Mouse (Mus musculus) limb, embryonic 15.5 days (tissue): Measurements from ENCODE around the gene AC170998.1. TPM values are rescaled to one million over a fixed set of nuclear protein-coding genes. Genes with fewer than 3 reads are reported as not detected.

Experiments used
- ATAC-seq: fragments of 200-750 bp; cut with Nextera tagmentation; 2 replicates; pipeline ENCODE4 v1.8.0; 2017; ENCODE audit warnings: low read depth, moderate TSS enrichment; ENCODE audit not compliant: insufficient number of reproducible peaks, low FRiP score, low TSS enrichment
- H3K27ac ChIP-seq: fragments of 300-500 bp; sonication (generic); 2 replicates; pipeline ENCODE4 v1.5.1; 2015; ENCODE audit warnings: moderate library complexity, mild to moderate bottlenecking, inconsistent platforms
- H3K27me3 ChIP-seq: fragments of 300-500 bp; sonication (generic); 2 replicates; pipeline ENCODE4 v1.6.1; 2015; ENCODE audit warnings: inconsistent platforms
- H3K36me3 ChIP-seq: fragments of 300-500 bp; sonication (generic); 2 replicates; pipeline ENCODE4 v1.6.1; 2015; ENCODE audit warnings: inconsistent platforms
- H3K4me1 ChIP-seq: fragments of 300-500 bp; sonication (generic); 2 replicates; pipeline ENCODE4 v1.6.1; 2015; ENCODE audit warnings: inconsistent platforms
- H3K4me2 ChIP-seq: fragments of 300-500 bp; sonication (generic); 2 replicates; pipeline ENCODE4 v1.6.1; 2015; ENCODE audit warnings: mild to moderate bottlenecking, inconsistent platforms
- H3K4me3 ChIP-seq: fragments of 300-500 bp; sonication (generic); 2 replicates; pipeline ENCODE4 v1.5.1; 2015; ENCODE audit warnings: mild to moderate bottlenecking, inconsistent platforms
- H3K9ac ChIP-seq: fragments of 300-500 bp; sonication (generic); 2 replicates; pipeline ENCODE4 v1.6.1; 2015; ENCODE audit warnings: inconsistent platforms
- H3K9me3 ChIP-seq: fragments of 300-500 bp; sonication (generic); 2 replicates; pipeline ENCODE4 v1.6.1; 2016; ENCODE audit warnings: inconsistent platforms
- WGBS: fragments of 180-500 bp; shearing (Covaris S2); methylation state at CpG from one replicate; pipeline ENCODE4 v1.1.7; 2015; 5-methylcytosine and 5-hydroxymethylcytosine counted together
- polyA plus RNA-seq: library from polyadenylated mRNA; unstranded; fragments of >200 nt; fragmentation: Nextera tagmentation; extraction: Ambion mirVana; gene quantifications from 2 replicates; pipeline ENCODE4 v1.2.1, GENCODE M21; 2015

AC170998.1 gene
- polyA plus RNA-seq, 1 experiment from 2014 or later: 2.4 TPM

- WGBS: 62% methylated on average over 4 of the region's 4 CpGs
- Histone ChIP-seq H3K4me2 (no peak overlapping the region), H3K36me3 (no peaks in the 10 kb centered on the region), H3K4me3 (no peak overlapping the region), H3K9ac (no peak overlapping the region), H3K4me1 (peaks cover 47% of the 10 kb centered on the region), H3K27me3 (no peaks in the 10 kb centered on the region), H3K9me3 (no peaks in the 10 kb centered on the region), H3K27ac (no peak overlapping the region)
- no peak for ATAC-seq
These were observed 31.1 kb upstream of the AC170998.1 start for GRCm38 (mm10) chr17:28694832-28695231.

DNA sequence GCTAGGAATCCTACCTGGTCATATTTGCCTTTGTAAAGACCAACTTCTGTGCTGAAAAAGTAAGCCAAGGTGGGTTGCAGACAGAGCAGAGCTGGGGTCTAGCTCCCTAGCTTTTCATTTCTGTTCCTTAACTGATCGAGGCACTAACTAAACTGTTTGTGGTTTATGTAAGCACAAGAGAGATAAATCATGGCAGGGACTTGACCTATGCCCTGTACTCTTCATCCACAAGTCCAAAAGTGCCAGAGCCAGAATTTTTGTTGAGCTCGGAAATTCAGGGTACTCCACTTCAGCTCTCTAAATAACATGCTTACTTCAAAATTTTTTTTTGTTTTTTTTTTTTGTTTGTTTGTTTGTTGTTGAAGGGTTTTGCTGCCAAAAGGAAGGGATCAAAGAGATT is 29.2 kb upstream of the AC170998.1 start:
- no peak for ATAC-seq
- WGBS: 39% methylated on average over 2 of the region's 2 CpGs
- Histone ChIP-seq H3K27ac (no peak overlapping the region), H3K36me3 (no peaks in the 10 kb centered on the region), H3K9ac (no peak overlapping the region), H3K27me3 (no peaks in the 10 kb centered on the region), H3K4me3 (no peak overlapping the region), H3K4me2 (no peak overlapping the region), H3K4me1 (peaks cover 38% of the 10 kb centered on the region), H3K9me3 (no peaks in the 10 kb centered on the region)

DNA sequence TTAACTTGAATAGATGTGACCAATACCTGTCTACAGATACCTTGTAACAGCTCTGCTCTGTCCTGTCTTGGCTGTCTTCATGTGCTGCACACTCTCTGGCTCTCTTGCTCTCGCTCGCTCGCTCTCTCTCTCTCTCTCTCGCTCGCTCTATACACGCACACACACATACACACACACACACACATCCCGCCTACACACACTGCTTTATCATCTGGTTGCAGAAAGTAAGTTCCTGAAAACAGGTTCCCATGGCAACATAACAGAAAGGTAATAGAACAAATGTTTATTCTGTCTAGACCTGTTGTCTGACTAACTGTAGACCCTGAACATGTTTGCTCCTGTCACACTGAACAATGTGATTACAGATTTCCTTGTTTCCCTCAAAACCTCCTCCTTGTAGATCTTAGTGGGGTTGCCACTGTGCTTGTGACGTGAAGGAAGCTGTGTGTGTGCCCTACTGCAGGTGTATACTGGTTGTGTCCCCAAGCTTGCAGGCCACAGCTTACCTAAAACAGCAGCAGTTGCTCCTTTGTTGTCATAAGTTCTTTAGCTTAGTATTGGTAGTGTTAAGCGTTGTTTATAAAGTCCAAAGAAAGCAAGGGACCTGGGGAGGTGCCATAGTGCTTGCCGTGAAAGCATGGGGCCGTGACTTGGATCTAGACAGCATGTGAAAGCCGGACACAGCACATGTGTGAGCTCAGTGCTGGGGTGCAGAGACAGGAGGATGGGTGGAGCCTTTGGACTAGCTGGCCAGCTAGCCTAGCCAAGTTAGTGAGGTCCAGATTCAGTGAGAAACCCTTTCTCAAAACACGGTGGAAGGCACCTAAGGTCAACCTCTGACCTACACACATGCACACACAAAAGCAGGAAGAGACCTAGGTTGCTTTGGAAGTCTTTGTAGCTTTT is 28.3 kb upstream of the AC170998.1 start:
- 64% methylated on average over 13 of the region's 13 CpGs for WGBS
- H3K27ac ChIP-seq: 0 out of 2 replicates have a peak overlapping the region, but pooled peaks have one; percentile 5
- H3K4me1 ChIP-seq: peaks cover 40% of the 10 kb centered on the region
- H3K9ac ChIP-seq: no peak overlapping the region
- ATAC-seq: no peak
- H3K27me3 ChIP-seq: no peaks in the 10 kb centered on the region
- no peaks in the 10 kb centered on the region for H3K36me3 ChIP-seq
- H3K9me3 ChIP-seq: no peaks in the 10 kb centered on the region
- H3K4me2 ChIP-seq: no peak overlapping the region
- H3K4me3 ChIP-seq: no peak overlapping the region

DNA sequence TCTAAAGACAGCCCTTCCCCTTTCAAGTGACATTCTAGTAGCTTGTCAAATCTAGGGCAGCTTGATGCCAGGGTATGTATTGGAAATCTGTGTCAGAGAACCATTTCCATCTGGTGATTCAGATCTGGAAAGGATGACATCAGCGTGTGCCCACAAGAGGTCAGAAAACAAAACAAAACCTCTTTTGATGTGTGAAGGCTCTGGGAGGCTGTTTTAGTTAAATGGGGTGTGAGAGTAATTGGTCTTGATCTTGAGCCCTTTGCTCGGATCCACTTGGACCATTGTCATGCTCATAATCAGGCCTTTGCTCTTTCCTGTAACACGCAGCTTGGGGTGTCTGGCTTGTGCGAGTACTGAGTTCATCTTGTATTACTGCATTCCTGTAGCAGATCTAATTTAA is 27.6 kb upstream of the AC170998.1 start:
- ATAC-seq: no peak
- H3K4me1 ChIP-seq: peaks cover 35% of the 10 kb centered on the region
- H3K36me3 ChIP-seq: no peaks in the 10 kb centered on the region
- H3K4me3 ChIP-seq: no peak overlapping the region
- WGBS: 49% methylated on average over 4 of the region's 4 CpGs
- H3K27ac ChIP-seq: 0 out of 2 replicates have a peak overlapping the region, but pooled peaks have one; percentile 6
- H3K4me2 ChIP-seq: no peak overlapping the region
- no peak overlapping the region for H3K9ac ChIP-seq
- no peaks in the 10 kb centered on the region for H3K9me3 ChIP-seq
- no peaks in the 10 kb centered on the region for H3K27me3 ChIP-seq

DNA sequence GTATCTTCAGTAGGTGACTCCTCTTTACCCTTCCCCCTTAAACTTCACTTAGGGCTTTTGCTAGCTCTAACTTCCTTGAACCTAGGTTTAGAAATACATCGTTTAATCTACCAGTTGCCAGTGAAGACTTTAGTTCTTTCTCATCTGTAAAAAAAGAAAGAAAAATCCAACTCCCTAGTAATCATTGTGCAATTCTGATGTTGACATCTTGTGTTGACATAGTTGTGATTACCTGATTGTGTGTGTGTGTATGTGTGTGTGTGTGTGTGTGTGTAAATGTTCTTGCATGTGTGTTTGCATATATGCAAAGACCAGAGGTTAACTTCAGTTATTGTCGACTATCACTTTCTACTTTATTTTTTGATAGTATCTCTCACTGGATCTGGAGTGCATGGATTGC is 27.2 kb upstream of the AC170998.1 start:
- no peak overlapping the region for H3K9ac ChIP-seq
- H3K27ac ChIP-seq: 0 out of 2 replicates have a peak overlapping the region, but pooled peaks have one; percentile 6
- no peaks in the 10 kb centered on the region for H3K36me3 ChIP-seq
- H3K27me3 ChIP-seq: no peaks in the 10 kb centered on the region
- no peak for ATAC-seq
- peaks cover 31% of the 10 kb centered on the region for H3K4me1 ChIP-seq
- H3K4me2 ChIP-seq: no peak overlapping the region
- H3K9me3 ChIP-seq: no peaks in the 10 kb centered on the region
- WGBS: 79% methylated on average over 2 of the region's 2 CpGs
- H3K4me3 ChIP-seq: no peak overlapping the region

GRCm38 (mm10) chr17:28699789-28700188 is 26.1 kb upstream of the AC170998.1 start:
- Histone ChIP-seq H3K9ac (no peak overlapping the region), H3K9me3 (no peaks in the 10 kb centered on the region), H3K4me1 (peaks cover 27% of the 10 kb centered on the region), H3K36me3 (no peaks in the 10 kb centered on the region), H3K4me2 (no peak overlapping the region), H3K27me3 (no peaks in the 10 kb centered on the region), H3K27ac (no peak overlapping the region), H3K4me3 (no peak overlapping the region)
- WGBS: 73% methylated on average over 7 of the region's 7 CpGs
- no peak for ATAC-seq

DNA sequence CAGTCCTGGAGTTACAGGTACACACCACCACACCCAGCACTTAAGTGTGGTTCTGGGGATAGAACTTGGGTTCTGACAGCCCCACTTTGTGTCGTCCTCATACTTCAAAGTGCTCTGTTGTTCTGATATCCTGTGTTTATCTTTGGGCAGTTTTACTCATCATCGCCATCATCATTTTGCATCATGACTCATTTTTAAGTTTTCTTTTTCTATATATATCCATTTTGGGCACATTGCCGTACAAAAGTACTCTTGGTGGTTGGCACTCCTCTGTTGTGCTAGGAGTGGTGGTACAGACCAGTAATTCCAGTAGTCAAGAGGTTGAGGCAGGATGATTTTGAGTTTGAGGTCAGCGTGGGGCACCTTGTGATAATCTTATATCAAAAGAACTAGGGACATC is 24.7 kb upstream of the AC170998.1 start:
- H3K4me1 ChIP-seq: peaks cover 23% of the 10 kb centered on the region
- no peaks in the 10 kb centered on the region for H3K27me3 ChIP-seq
- no peak for ATAC-seq
- no peak overlapping the region for H3K9ac ChIP-seq
- H3K4me2 ChIP-seq: no peak overlapping the region
- H3K27ac ChIP-seq: no peak overlapping the region
- WGBS: 90% methylated on average over 4 of the region's 4 CpGs
- peaks cover 8% of the 10 kb centered on the region for H3K36me3 ChIP-seq
- H3K4me3 ChIP-seq: no peak overlapping the region
- H3K9me3 ChIP-seq: no peaks in the 10 kb centered on the region

DNA sequence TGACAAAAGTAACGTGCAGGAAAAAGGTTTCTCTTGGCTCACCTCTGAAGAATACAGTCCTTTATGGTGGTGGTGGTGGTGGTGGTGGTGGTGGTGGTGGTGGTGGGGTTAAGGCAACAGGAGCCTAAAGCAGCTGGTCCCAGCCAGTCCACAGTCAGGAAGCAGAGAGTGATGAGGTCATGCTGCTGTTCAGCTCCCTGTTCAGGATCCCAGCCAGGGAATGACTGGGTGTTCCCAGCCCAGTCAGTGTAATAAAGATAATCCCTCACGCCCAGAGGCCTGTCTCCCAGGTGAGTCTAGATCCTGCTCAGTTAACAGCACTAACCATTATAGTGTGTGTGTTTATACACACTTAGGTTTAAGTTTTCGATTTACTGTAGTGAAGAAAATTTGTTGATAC is 24.1 kb upstream of the AC170998.1 start:
- H3K9ac ChIP-seq: no peak overlapping the region
- H3K9me3 ChIP-seq: no peaks in the 10 kb centered on the region
- H3K4me1 ChIP-seq: peaks cover 21% of the 10 kb centered on the region
- WGBS: 69% methylated on average over 3 of the region's 3 CpGs
- no peaks in the 10 kb centered on the region for H3K27me3 ChIP-seq
- H3K27ac ChIP-seq: no peak overlapping the region
- no peak for ATAC-seq
- no peak overlapping the region for H3K4me3 ChIP-seq
- H3K4me2 ChIP-seq: no peak overlapping the region
- H3K36me3 ChIP-seq: peaks cover 8% of the 10 kb centered on the region

- H3K9me3 ChIP-seq: no peaks in the 10 kb centered on the region
- no peak overlapping the region for H3K4me3 ChIP-seq
- 55% methylated on average over 2 of the region's 2 CpGs for WGBS
- H3K27ac ChIP-seq: no peak overlapping the region
- H3K4me2 ChIP-seq: no peak overlapping the region
- H3K27me3 ChIP-seq: no peaks in the 10 kb centered on the region
- H3K9ac ChIP-seq: no peak overlapping the region
- ATAC-seq: no peak
- peaks cover 15% of the 10 kb centered on the region for H3K4me1 ChIP-seq
- H3K36me3 ChIP-seq: peaks cover 8% of the 10 kb centered on the region
These were observed 23.2 kb upstream of the AC170998.1 start for GRCm38 (mm10) chr17:28702646-28703045.

GRCm38 (mm10) chr17:28706697-28707096 is 19.2 kb upstream of the AC170998.1 start:
- Histone ChIP-seq H3K4me3 (no peak overlapping the region), H3K4me1 (peaks cover 11% of the 10 kb centered on the region), H3K4me2 (no peak overlapping the region), H3K9me3 (no peaks in the 10 kb centered on the region), H3K27me3 (no peaks in the 10 kb centered on the region), H3K36me3 (peaks cover 8% of the 10 kb centered on the region), H3K9ac (no peak overlapping the region), H3K27ac (no peak overlapping the region)
- ATAC-seq: no peak
- WGBS: 38% methylated on average over 1 of the region's 1 CpGs

- H3K27ac ChIP-seq: no peak overlapping the region
- no peak for ATAC-seq
- peaks cover 10% of the 10 kb centered on the region for H3K4me1 ChIP-seq
- 79% methylated on average over 3 of the region's 3 CpGs for WGBS
- peaks cover 8% of the 10 kb centered on the region for H3K36me3 ChIP-seq
- H3K9ac ChIP-seq: no peak overlapping the region
- no peak overlapping the region for H3K4me2 ChIP-seq
- no peaks in the 10 kb centered on the region for H3K27me3 ChIP-seq
- no peak overlapping the region for H3K4me3 ChIP-seq
- H3K9me3 ChIP-seq: no peaks in the 10 kb centered on the region
These were observed 18.7 kb upstream of the AC170998.1 start for GRCm38 (mm10) chr17:28707136-28707627.

DNA sequence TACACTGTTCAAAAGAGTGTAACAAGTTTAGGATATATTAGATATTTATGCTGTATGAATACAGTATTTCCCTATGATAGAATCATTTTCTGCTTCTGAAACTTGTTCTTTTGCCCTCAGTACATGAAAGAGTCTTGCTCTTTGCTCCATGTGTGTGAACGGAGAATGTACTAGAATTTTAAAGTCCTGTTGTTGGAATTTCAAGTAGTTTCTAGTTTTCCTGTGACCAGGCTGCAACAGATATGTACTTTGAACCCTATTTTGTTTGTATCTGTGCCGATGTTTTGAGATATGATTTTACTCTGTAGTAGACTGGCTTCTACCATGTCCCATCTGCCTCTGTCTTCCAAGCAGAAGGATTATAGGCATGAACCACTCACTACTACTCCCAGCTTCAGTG is 18.1 kb upstream of the AC170998.1 start:
- 85% methylated on average over 2 of the region's 2 CpGs for WGBS
- Histone ChIP-seq H3K27ac (no peak overlapping the region), H3K27me3 (no peaks in the 10 kb centered on the region), H3K9me3 (no peaks in the 10 kb centered on the region), H3K4me2 (no peak overlapping the region), H3K4me1 (peaks cover 9% of the 10 kb centered on the region), H3K4me3 (no peak overlapping the region), H3K9ac (no peak overlapping the region), H3K36me3 (peaks cover 8% of the 10 kb centered on the region)
- no peak for ATAC-seq
